In genomic region chr8:10190607-10191006, GRCm38 (mm10) we compare ENCODE assay signal across 17 mouse cellular contexts. TPM values are rescaled to one million over a fixed set of nuclear protein-coding genes. Genes with fewer than 3 reads are reported as not detected.
"Had no signal": no experiment of that assay in that cellular context is flagged by ENCODE, and none has a peak within 500 bp of the region (broad histone marks: within the 10 kb centered on the region; RNA-seq: fewer than 3 reads in every experiment).

No protein-coding gene starts in this region.

- H3K27me3 ChIP-seq: liver, embryonic 15.5 days; lung, embryonic 15.5 days; midbrain, embryonic 12.5 days; neural tube, embryonic 12.5 days had no signal

- ATAC-seq: liver, postnatal 0 days; lung, postnatal 0 days had no signal

- H3K9ac ChIP-seq: liver, embryonic 15.5 days; liver, postnatal 0 days; lung, embryonic 15.5 days; midbrain, embryonic 12.5 days; neural tube, embryonic 12.5 days had no signal

- H3K4me1 ChIP-seq: liver, embryonic 15.5 days; lung, embryonic 15.5 days; midbrain, embryonic 12.5 days; neural tube, embryonic 12.5 days had no signal

- H3K27ac ChIP-seq: liver, embryonic 15.5 days; lung, embryonic 15.5 days; macrophage; midbrain, embryonic 12.5 days; neural tube, embryonic 12.5 days had no signal

- DNase-seq: liver, postnatal 0 days; lung, adult 2 months; lung, postnatal 14 days; lung, postnatal 36 days; midbrain, embryonic 14.5 days; right cerebral cortex, postnatal 14 days; thymus, adult 2 months; thymus, postnatal 25 days; thymus, postnatal 4 days had no signal

- H3K36me3 ChIP-seq: liver, embryonic 15.5 days; lung, embryonic 15.5 days; midbrain, embryonic 12.5 days; neural tube, embryonic 12.5 days had no signal

- H3K4me2 ChIP-seq: liver, embryonic 15.5 days; lung, embryonic 15.5 days; midbrain, embryonic 12.5 days; neural tube, embryonic 12.5 days had no signal

- H3K9me3 ChIP-seq: midbrain, embryonic 12.5 days had no signal

- H3K4me3 ChIP-seq: liver, embryonic 15.5 days; lung, embryonic 15.5 days; midbrain, embryonic 12.5 days; neural tube, embryonic 12.5 days had no signal

RNA-seq across cellular contexts. Expression of gene Myo16, which starts 36.9 kb away (rescaled TPM):
- total RNA-seq: megakaryocyte progenitor cell, adult 5-6 weeks; monocyte, adult 5-6 weeks had no signal
- polyA plus RNA-seq: macrophage had no signal
